Mouse (Mus musculus): ENCODE measurements at regions not wholly inside any gene's neighbourhood (a gene's known extent, or its start where the extent isn't known, plus 50 kb on each side); places are given as distances from the start of the nearest gene placed in this dataset.
A peak's percentile ranks its signal among the peaks of the same experiment; 100 is the strongest.

DNA sequence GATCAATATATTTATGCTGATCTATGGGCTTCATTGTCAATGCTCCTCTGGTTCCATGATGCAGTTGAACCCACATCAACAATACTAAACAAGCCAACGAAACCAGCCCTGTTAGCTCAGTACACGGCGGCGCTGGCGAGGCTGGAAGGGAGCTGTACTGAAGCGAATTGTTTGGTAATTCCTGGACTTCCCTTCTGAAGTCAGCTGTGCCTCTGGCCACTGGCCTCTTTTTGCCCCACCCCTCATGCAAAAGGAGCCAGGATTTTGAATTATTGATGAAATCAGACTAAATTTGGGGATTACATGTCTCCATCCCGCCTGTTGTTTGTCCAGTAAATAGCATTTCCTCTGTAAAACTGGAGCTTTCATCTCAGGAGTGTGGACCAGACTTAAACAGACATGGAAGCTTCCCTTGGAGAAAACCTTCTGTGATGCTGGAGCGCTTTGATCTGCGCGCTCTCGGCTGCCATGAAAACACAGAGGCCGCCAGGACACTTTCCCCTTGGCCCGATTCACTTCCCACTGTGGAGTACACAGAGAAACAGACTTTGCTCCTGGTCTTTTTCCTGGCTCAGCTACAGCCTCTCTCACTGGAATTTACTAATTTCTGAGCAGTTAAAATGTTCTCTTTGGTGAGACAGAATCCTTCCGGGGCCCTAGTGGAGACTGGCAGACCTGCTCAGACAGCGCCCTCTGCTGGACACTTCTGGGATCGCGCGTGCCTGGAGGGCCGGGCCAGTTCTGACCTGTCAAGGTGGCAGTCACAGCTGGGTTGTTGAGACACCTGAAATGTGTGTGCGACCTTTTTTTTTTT is 412.9 kb upstream of the Gm6657 start:
- peak; percentile 95 for DNase-seq

GRCm38 (mm10) chr12:77783909-77784308 is 410.1 kb upstream of the Gm6657 start:
- no peak for DNase-seq

- DNase-seq = no peak
Observed at GRCm38 (mm10) chr12:77785647-77786046, 408.4 kb upstream of the Gm6657 start.

- DNase-seq = no peak
Observed at GRCm38 (mm10) chr12:77786678-77787077, 407.4 kb upstream of the Gm6657 start.

GRCm38 (mm10) chr12:77788273-77788672 is 405.8 kb upstream of the Gm6657 start:
- DNase-seq = no peak

GRCm38 (mm10) chr12:77789427-77789826 is 404.6 kb upstream of the Gm6657 start:
- DNase-seq = no peak

- no peak for DNase-seq
Observed at GRCm38 (mm10) chr12:77789871-77790270, 404.2 kb upstream of the Gm6657 start.

DNA sequence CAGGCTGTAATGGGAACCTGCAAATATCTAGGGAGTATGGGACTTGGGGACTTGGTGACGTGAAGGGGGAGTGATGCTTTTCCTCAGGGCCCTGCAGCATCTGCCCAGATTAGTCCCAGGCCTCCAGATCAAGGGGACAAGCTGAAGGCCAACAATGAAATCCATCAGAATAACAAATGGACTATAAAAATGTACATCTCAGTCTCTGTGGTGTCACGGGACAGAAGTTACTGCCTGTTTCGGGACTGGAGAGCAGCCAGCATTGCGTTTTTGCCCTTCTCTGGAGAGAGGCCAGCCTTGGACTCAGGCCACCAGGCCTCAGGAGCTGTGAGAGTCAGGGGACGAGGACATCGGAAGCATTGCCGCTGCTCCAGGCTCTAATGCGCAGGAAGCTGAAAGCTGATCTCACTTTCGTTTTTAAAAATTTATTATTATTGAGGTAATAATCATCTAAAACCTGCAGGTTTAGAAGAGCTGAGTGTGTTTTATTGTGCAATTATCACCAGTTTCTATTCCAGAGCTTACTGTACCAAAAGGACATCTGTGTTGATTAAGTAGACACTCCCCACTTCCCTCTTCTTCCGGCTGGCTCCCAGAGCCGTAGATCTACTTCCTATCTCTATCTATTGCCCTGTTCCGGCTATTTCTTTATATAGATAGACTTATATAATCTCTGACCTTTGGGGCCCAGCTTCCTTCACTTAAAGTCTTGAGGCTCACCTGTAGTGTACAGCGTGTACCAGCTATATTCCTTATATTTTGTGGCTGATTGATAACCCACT is 403.0 kb upstream of the Gm6657 start:
- peak; percentile 26 for DNase-seq

- DNase-seq = no peak
Observed at GRCm38 (mm10) chr12:77798516-77798915, 395.5 kb upstream of the Gm6657 start.

- no peak for DNase-seq
Observed at GRCm38 (mm10) chr12:77799134-77799770, 394.8 kb upstream of the Gm6657 start.

DNA sequence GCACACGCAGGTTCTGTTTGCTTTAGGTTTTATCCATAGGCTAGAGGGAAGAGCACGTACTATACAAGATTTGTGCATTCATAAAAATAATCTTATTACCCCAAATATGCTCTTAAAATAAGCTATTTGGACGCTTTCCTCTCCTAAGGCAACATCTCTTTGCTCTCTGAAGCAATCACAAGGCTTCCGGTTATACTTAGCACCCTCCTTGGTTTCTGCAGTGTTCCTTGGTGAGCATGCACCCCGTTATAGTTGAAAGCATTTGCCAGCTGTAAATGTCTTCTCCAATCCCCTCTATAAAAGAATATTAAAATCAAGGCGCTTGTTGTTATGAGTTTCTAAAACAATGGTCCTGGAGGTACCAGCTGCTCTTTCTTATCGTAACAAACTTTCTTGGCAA is 386.4 kb upstream of the Gm6657 start:
- no peak for DNase-seq

GRCm38 (mm10) chr12:77811276-77811675 is 382.8 kb upstream of the Gm6657 start:
- DNase-seq = peak; percentile 29

GRCm38 (mm10) chr12:77819456-77819855 is 374.6 kb upstream of the Gm6657 start:
- no peak for DNase-seq

- DNase-seq = no peak
Observed at GRCm38 (mm10) chr12:77823381-77824030, 370.5 kb upstream of the Gm6657 start.

DNA sequence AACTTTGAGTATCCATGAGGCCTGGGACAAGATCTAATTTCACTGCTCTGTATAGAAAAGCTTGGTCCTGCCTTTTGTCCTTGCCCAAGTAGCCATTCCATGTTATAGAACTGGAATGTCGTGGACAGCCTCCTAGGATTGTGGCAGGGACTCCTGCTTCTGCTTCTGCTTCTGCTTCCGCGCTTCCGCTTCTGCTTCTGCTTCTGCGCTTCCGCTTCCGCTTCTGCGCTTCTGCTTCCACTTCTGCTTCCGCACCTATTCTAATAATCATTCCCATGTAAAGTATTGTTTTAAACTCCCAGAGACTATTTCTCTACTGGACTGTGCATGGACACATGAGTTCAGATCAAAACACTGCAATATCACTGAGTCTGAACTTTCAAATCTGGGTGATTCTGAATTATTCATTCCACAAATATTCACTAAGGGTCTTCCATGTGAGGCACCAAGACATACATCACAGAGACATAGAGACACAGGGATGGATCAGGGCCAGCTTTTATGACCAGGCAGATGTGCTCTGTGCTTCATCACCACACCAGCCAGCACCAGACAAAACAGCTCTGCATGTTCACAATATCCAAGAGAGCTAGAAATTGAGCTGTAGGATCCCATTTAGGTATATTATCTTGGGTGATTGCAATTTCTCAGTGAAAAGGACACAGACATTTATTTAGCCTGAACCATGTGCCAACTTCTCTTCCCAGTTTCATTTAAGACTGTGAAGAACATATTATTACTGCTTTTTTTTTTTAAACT is 360.5 kb upstream of the Gm6657 start:
- no peak for DNase-seq

DNA sequence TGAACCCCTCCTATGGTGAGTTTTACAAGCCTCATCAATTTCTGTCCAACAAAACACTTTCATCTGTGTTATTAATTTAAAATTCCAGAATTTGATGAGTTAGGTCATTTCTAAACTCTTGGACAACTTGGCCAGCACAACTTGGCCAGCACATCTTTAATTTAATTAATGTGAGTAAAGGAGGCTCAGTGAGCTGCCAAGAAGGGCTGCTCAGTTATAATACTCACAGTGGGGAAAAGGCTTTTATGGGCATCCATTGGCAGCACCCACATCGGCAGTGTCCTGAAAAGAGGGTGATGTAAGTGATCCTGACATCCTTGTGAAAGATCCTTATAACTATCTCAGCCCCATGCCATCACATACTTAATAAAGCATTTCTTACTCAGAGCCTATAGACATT is 359.2 kb upstream of the Gm6657 start:
- no peak for DNase-seq

- DNase-seq = no peak
Observed at GRCm38 (mm10) chr12:77836231-77836630, 357.8 kb upstream of the Gm6657 start.

GRCm38 (mm10) chr12:77841844-77842415 is 352.1 kb upstream of the Gm6657 start:
- no peak for DNase-seq

DNA sequence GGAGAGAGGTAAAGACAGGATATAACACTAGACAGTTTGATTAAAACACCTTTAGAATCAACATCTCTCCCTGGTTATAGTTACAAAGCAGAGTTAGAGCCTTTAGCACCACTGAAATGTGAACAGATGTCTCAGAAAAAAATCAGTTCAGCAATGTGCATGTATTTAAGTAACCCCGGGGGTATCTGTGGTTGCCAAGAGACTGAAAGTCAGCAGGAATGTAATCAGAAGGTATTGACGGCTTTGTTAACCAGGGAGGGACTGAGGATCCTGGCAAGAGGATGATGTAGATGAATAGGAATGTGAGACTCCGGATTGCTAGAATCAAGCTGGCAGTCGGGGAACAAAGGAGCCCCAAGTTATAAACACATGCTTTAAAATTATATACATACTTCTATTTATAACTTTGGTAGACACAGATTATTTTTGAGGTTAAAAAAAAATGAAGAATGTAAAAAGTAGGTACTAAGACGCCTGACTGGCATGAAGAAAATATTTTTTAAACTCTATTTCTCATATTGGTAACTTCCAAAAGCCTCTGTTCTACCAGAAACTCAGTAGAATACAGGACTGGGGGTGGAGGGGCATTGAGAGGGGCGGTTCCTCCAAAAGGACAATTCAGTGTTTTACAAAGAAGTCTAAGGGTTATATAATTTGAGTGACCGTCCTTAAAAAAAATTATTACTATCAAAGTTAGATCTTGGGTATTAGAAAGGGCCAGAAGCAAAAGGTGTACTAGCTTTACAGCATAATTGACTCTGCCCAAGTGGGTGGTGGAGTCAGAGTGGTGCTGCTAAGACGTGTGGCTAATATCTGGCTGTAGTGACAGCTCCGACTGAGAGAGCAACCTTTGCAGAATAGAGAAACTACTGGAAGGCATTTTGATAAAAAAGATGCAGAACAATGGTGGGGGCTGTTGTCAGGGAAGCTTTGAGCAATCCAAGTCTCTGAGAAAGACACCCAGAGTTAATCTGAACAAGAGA is 341.2 kb upstream of the Gm6657 start:
- no peak for DNase-seq
